Mouse (Mus musculus) erythroblast, embryonic 14.5 days (primary cell): Measurements from ENCODE around the gene Megf6.

Experiments
- GATA1 ChIP-seq: IDR thresholded peaks from 2 replicates; pipeline ENCODE4 v1.6.1; 2012; ENCODE audit warnings: low read length, inconsistent platforms, mixed read lengths
- TAL1 ChIP-seq: IDR thresholded peaks from 3 replicates; pipeline ENCODE4 v1.6.1; 2012; ENCODE audit warnings: low read length, inconsistent platforms, mixed read lengths

GRCm38 (mm10) chr4:154293735-154294201, 123.2 kb downstream of the Megf6 start:
- TF ChIP-seq GATA1 (no peak), TAL1 (no peak)
